Mouse (Mus musculus) C2C12 (cell line): ENCODE results near the gene Gas8.

Source experiments
- CEBPB ChIP-seq: IDR thresholded peaks from one replicate; pipeline ENCODE4 v1.6.1; 2011; ENCODE audit warnings: low read depth, mild to moderate bottlenecking, control low read depth, moderate library complexity
- CTCF ChIP-seq: IDR thresholded peaks from one replicate; pipeline ENCODE4 v1.5.1; 2011; ENCODE audit not compliant: control insufficient read depth, insufficient read depth, insufficient read length
- MYOD1 ChIP-seq: IDR thresholded peaks from one replicate; pipeline ENCODE4 v1.6.1; 2011; ENCODE audit warnings: low read depth; ENCODE audit not compliant: control insufficient read depth, insufficient read length
- MYOG ChIP-seq: IDR thresholded peaks from one replicate; pipeline ENCODE4 v1.6.1; 2011; ENCODE audit not compliant: control insufficient read depth, insufficient read length; ENCODE audit errors: extremely low read depth

GRCm38 (mm10) chr8:123516596-123516995 lies 2.0 kb upstream of the Gas8 start:
- TF ChIP-seq CTCF (no peak), MYOG (no peak), CEBPB (no peak), MYOD1 (no peak)
